Mouse (Mus musculus) layer of hippocampus, adult 18-20 months (tissue): ENCODE data around the gene Nt5c2. TPM values are rescaled to one million over a fixed set of nuclear protein-coding genes. Genes with fewer than 3 reads are reported as not detected.
"Not testable (repeated sequence)": the region's sequence is repeated elsewhere in the genome, so short reads cannot be mapped to it uniquely, and the experiment has no call there.

ENCODE experiments used
- DNase-seq, 2 experiments: peaks; one replicate each; pipeline ENCODE4 v3.0.0; 2022; ENCODE audit warnings: low spot score in 2 of 2
- total RNA-seq, 2 experiments: library from RNA; stranded (reverse); gene quantifications; 2 replicates each; pipeline ENCODE4 v1.2.3; 2021

The Nt5c2 gene
- total RNA-seq, 2 experiments from 2014 or later, result 75.5 to 78.5 TPM

- no peak for DNase-seq
Observed at GRCm38 (mm10) chr19:46990153-46990518, 24.8 kb downstream of the Nt5c2 start.

GRCm38 (mm10) chr19:46989479-46990152 lies 25.3 kb downstream of the Nt5c2 start:
- DNase-seq, result no peak

- no peak for DNase-seq
Observed at GRCm38 (mm10) chr19:46988231-46989087, 26.5 kb downstream of the Nt5c2 start.

DNA sequence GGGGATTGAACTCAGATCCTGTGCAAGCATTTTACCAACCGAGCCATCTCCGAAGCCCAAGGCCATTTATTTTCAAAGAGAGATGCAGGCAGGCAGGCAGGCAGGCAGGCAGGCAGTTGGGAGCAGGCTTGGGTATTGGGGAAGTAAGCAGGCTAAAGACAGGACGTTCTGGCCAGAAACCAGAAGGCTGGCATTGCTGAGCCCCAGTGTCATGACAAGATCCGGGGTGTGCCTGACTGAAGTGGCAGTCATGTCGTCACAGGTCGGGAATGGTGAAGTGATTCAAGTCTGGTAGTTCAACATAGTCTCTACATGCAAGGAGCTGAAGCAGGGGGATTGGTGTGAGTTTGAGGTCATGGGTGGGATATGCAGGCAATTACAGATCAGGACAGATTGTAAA lies 27.3 kb downstream of the Nt5c2 start:
- DNase-seq, result no peak

DNA sequence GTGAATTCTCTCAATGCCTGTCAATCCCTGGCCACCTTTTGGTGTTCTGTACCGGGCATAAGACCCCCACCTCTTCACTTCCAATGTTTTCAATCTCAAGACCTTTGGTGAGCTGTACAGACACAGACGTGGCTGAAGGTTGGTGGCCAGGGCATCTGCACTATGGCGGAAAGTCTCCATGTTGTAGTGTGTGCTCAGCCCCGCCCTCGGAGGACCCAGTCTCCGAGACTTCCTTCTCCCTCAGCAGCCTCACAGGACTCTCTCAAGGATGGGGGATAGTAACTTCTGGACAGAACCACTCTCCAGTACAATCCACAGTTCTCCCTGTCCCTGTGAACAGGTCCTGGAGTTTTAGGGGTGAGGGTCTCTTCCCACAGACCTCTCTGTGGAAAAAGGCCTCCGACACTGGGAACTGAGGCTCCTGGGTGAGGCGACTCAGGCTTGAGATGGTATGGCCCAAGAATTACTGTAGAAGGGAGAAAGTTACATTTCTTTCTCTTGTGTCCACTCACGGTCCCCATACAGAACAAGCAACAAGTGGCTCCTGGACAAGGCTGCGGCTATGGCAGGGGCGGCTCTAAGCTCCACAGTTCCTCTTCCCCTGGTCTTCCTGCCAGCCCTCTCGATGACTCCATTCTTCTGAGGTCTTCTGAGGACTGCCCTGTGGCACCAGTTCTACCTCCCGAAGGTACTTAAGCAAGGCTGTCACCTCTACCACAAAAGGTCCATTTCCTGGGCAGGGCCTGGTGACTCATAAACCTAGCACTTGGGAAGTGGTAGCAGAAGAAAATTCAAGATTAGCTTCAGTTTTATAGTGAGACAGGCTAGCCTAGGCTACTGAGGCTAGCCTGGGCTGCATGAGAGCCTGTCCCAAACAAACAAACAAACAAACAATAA lies 30.0 kb downstream of the Nt5c2 start:
- DNase-seq, result no peak

DNA sequence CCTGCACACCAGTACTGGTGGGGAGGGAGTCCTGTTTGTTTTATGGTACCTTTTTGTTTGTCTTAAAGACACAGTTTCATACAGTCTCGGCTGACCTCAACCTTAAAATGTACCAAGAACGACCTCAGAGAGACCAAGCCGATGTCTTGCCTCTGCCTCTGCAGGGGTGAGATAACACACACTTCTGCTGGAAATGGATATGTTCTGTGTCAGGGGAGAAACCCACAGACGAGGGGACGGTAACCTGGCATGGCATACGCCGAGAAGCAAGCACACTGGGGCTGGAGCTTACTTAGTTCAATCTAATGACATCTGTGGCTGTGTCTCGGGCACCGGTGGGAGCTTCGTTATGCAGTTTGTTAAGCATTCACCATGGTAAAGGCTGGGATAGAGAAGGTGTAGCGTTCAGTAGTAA lies 31.0 kb downstream of the Nt5c2 start:
- no peak for DNase-seq

- no peak for DNase-seq
Observed at GRCm38 (mm10) chr19:46983352-46983965, 31.5 kb downstream of the Nt5c2 start.

DNA sequence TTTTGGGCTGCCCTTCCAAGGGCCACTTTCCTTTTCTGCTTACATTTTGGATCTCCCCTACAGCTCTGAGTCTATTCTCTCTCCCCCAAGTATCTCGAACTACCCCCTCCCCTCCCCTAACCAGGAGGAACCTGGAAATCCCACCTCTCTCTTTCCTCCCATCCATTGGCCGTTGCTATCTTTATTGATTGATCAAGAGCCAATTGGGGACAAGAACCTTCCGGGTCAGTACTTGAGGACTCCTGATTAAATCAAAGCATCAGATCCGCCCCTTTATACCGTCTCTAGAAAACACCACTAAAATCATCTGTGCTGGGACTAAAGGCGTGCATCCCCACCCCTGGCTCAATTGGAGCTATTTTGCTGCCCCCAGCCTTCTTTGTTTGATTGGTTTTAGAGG lies 33.5 kb downstream of the Nt5c2 start:
- DNase-seq, result no peak

GRCm38 (mm10) chr19:46979781-46980105 lies 35.2 kb downstream of the Nt5c2 start:
- DNase-seq, result no peak

GRCm38 (mm10) chr19:46978920-46979780 lies 35.8 kb downstream of the Nt5c2 start:
- no peak for DNase-seq

DNA sequence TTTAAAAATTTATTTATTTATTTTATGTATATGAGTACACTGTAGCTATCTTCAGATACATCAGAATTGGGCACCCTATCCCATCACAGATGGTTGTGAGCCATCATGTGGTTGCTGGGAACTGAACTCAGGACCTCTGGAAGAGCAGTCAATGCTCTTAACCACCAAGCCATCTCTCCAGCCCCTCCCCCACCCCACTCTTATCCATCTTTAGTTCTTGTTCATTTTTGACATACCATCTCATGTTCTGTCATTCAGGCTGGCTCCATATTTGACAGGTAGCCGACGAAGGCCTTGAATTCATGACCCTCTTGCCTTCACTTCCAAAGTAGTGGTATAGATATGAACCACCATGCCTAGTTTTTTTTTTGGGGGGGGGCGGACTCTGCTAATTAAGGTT lies 36.9 kb downstream of the Nt5c2 start:
- not testable (repeated sequence) for DNase-seq

DNA sequence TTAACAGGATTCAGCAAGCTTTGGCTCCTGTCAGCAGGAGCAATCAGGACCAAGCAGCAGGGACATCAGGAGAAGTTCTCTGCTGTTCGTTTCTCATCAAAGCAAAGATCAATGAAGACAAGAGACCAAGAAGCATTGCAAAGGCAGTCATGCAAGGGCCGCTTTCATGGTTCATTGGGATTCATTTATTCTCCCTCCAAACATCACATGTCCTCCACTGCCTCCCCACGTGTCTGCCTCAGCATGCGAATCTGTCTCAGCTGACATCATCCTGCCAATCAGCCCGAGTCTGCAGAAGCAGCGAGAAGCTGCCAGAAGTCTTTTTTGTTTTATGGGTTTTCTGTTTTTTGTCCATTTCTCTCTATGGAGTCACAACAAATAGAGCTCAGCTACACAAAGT lies 37.5 kb downstream of the Nt5c2 start:
- DNase-seq, result no peak

DNA sequence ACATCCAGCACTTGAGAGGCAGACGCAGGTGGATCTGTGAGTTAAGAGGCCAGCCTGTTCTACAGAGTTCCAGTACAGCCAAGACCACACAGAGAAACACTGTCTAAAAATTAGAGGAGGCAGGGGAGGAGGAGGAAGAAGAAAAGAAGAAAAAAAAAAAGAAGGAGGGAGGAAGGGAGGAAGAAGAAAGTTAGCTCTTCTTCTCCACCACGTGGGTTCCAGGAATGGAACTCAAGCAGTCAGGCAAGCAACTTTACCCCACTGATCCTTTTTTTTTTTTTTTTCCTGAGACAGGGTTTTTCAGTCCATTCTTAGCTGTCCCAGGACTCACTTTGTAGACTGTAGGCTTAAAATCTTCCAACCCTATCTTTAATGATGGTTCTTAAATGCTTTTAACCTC lies 38.2 kb downstream of the Nt5c2 start:
- no peak for DNase-seq

DNA sequence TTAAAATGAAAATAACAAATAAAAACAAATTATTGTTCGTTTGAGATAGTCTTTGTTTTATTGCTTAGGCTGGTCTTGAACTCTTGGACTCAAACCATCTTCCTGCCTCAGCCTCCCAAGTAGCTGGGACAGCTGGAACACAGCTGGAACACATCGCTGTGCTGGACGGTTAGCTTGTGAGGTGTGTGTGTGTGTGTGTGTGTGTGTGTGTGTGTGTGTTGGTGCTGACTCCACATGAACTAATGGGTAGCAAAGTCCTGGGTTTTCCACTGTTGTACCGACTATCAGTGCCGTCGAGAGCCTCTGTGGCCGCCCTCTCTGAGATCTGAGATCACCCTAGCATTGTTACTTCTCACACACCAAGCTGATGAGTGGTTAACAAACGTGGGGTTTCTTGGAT lies 39.0 kb downstream of the Nt5c2 start:
- no peak for DNase-seq

DNA sequence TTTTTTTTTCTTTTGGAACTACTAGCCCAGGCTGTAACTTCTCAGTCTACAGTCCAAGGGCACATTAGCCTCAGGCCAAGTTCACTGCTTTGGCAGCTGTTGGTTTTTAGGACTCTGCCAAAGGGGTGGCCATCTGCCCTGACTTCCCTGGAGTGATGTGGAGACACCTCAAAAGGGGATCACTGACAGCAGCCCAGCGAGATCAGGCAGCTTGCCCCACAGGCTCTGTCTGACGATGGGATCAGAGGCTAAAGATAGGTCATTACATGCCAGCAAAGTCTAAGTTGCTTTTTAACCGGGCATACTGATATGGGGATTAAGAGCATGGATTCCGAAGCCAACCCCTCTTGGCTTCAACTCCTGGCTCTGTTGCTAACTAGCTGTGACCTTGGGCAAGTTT lies 39.4 kb downstream of the Nt5c2 start:
- DNase-seq, result no peak

DNA sequence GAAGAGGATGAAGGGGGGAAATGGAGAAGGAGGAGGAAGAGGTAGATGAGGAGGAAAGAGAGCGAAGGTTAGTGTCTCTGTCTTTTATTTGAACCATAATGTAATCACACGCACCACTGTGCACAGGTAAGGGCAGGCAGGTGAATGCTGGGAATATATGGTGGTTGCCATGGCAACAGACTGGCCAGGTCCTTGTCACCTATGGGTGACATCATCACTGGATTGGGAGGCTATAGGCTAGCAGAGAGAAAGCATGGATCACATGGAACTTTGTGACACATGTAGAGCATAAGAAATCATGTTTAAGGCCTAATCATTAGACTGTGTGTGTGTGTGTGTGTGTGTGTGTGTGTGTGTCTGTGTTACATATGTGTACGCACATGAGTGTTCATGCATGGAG lies 42.8 kb downstream of the Nt5c2 start:
- no peak for DNase-seq

DNA sequence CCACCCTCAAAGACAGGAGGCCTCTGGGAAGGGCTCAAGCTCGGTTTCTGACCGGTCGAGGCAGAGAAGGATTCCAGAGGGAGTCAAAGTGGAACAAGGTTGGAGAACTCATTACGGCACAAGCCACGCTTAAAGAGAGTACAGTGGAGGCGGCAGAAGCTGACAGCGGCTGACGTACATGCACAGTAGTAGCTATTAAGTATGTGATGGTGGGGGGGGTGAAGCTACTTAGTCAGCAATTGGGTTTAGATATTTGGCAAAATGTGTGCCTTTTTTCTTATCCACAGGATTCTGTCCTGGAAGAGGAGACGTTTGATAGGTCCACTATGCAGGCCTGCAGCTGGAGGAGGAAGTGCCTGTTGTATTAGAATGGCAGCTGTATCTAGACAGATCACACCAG lies 43.2 kb downstream of the Nt5c2 start:
- DNase-seq, result no peak

- peak; percentile 32 to 72 for DNase-seq
Observed at GRCm38 (mm10) chr19:46971051-46971689, 43.8 kb downstream of the Nt5c2 start.

- no peak for DNase-seq
Observed at GRCm38 (mm10) chr19:46970121-46970729, 44.7 kb downstream of the Nt5c2 start.
